ENCODE assay signal across 14 mouse cellular contexts in the genomic region with DNA sequence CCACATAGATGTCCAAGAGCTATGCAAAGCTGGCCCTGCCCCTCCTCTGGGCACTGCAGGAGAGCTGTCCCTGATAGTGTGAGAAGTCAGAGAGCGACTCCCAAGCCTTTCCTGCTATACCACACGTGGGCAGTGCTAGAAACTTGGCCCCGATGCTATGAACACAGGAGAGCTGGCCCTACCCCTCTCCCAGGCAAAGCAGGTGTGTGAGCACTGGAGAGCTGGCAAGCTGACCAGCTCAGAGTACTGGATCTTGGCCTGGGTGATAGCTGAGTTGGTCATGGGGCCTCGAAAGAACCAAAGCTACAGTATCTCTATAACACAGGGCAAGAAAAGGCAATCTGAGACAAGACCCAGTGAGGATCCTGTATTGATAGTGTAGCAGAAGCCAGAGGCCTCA.
"Had no signal": no experiment of that assay in that cellular context is flagged by ENCODE, and none has a peak within 500 bp of the region (broad histone marks: within the 10 kb centered on the region; RNA-seq: fewer than 3 reads in every experiment).

No protein-coding gene starts in this region.

- DNase-seq: kidney, postnatal 25 days; layer of hippocampus, adult 9-11 months; liver, embryonic 13.5 days; lung, adult 2 months; lung, postnatal 10 days; lung, postnatal 36 days; thymus, adult 18-20 months; thymus, postnatal 36 days had no signal

- H3K4me1 ChIP-seq: liver, embryonic 13.5 days; midbrain, embryonic 10.5 days; midbrain, embryonic 13.5 days had no signal

- H3K27ac ChIP-seq: kidney, postnatal 0 days; layer of hippocampus, adult 2 months; liver, embryonic 13.5 days; midbrain, embryonic 10.5 days; midbrain, embryonic 13.5 days had no signal

- H3K4me3 ChIP-seq: layer of hippocampus, adult 2 months; liver, embryonic 13.5 days; megakaryocyte, embryonic 14.5 days; midbrain, embryonic 10.5 days; midbrain, embryonic 13.5 days had no signal

- H3K9ac ChIP-seq: liver, embryonic 13.5 days; midbrain, embryonic 13.5 days had no signal

- ATAC-seq: midbrain, embryonic 13.5 days; midbrain, embryonic 16.5 days had no signal

- H3K4me2 ChIP-seq: liver, embryonic 13.5 days; midbrain, embryonic 13.5 days had no signal

- H3K9me3 ChIP-seq: liver, embryonic 13.5 days; midbrain, embryonic 10.5 days; midbrain, embryonic 13.5 days had no signal

- H3K27me3 ChIP-seq: liver, embryonic 13.5 days; midbrain, embryonic 13.5 days had no signal

- H3K36me3 ChIP-seq: liver, embryonic 13.5 days; midbrain, embryonic 10.5 days; midbrain, embryonic 13.5 days had no signal
